Mouse (Mus musculus) lung, adult 2 months (tissue): Measurements from ENCODE around the gene Chd1l. TPM values are rescaled to one million over a fixed set of nuclear protein-coding genes. Genes with fewer than 3 reads are reported as not detected.
A peak's percentile ranks its signal among the peaks of the same experiment; 100 is the strongest.

Experiments used
- DNase-seq: peaks from one replicate; pipeline ENCODE4 v3.0.0; 2022
- H3K4me1 ChIP-seq: fragments of 200-500 bp; 2 replicates; pipeline ENCODE4 v1.6.1; 2011; ENCODE audit warnings: low read length; ENCODE audit not compliant: control insufficient read depth, insufficient read depth
- H3K4me3 ChIP-seq: fragments of 200-500 bp; replicated peaks from 2 replicates; pipeline ENCODE3; 2011; ENCODE audit warnings: low read depth, mild to moderate bottlenecking, control low read depth, low read length; ENCODE audit errors: extremely low read depth
- CTCF ChIP-seq: fragments of 200-500 bp; IDR thresholded peaks from 2 replicates; pipeline ENCODE4 v1.5.1; 2011; ENCODE audit warnings: mild to moderate bottlenecking, low read length, control low read depth; ENCODE audit not compliant: insufficient read depth
- POLR2A ChIP-seq: fragments of 200-500 bp; IDR thresholded peaks from 2 replicates; pipeline ENCODE4 v1.6.1; 2011; ENCODE audit warnings: low read depth, mild to moderate bottlenecking, control low read depth, low read length, borderline replicate concordance; ENCODE audit errors: extremely low read depth
- whole genome bisulfite sequencing: fragments of 180-500 bp; shearing (Covaris S2); methylation state at CpG from one replicate; pipeline ENCODE4 v1.1.7; 2018; 5-methylcytosine and 5-hydroxymethylcytosine counted together
- polyA plus RNA-seq: library from polyadenylated mRNA; depleted of rRNA; stranded (reverse); fragments of >200 nt; gene quantifications from 2 replicates; pipeline ENCODE4 v1.2.3, GENCODE M21; 2012

Chd1l gene
- polyA plus RNA-seq, 1 experiment = 5.2 TPM

- 88% methylated on average over 4 of the region's 4 CpGs for WGBS
- no peak for TF ChIP-seq POLR2A
- no peak for TF ChIP-seq CTCF
- no peaks in the 10 kb centered on the region for H3K4me1 ChIP-seq
Observed at GRCm38 (mm10) chr3:97620657-97621056, 10.7 kb upstream of the Chd1l start.

DNA sequence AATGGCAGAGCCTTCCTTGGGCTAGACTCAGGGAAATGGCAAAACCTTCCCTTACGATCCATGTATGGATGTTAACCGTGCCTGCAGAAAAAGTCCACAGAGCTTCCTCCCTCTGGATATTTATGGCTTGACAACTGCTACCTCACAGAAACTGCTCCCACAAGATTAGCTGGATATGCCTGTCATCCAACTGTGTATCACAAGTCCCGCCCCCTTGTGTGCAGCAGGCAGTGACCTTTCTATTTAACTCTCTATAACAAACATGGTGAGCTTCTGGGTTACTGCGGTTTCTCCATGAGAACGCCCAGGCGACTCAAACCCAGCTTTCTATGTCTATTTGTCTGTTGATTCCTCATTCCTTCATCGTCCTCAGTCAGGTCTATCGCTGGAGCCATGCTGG lies 7.9 kb upstream of the Chd1l start:
- DNase-seq = no peak
- TF ChIP-seq CTCF = no peak
- TF ChIP-seq POLR2A = no peak
- 79% methylated on average over 8 of the region's 8 CpGs for WGBS
- Histone ChIP-seq H3K4me3 (no peak overlapping the region), H3K4me1 (no peaks in the 10 kb centered on the region)

More at GRCm38 (mm10) chr3:97620657-97621056, 10.7 kb upstream of the Chd1l start:
- no peak overlapping the region for H3K4me3 ChIP-seq
- no peak for DNase-seq

- TF ChIP-seq CTCF = no peak
- TF ChIP-seq POLR2A = no peak
- no peak for DNase-seq
- no peak overlapping the region for H3K4me3 ChIP-seq
- no peaks in the 10 kb centered on the region for H3K4me1 ChIP-seq
- 83% methylated on average over 19 of the region's 19 CpGs for WGBS
Observed at GRCm38 (mm10) chr3:97617091-97617825, 7.3 kb upstream of the Chd1l start.

DNA sequence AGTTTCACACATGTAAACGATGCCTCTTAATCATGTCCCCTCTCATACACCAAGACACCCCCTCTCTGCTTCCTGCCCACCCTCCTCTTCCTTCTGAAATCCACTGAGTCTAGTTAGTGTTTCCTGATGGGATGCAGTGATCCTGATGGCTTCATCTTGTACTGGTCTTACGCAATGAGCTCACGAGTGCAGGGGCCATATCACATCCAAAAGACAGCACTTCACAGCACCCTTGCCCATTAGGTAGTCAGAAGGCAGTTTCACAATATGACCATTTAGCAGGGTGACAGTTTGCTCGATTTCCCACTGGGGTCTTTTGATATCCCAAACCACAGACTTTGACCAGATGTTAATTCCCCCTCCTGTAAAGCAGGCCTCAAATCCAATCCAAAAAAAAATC lies 5.9 kb upstream of the Chd1l start:
- TF ChIP-seq POLR2A = no peak
- no peak for TF ChIP-seq CTCF
- Histone ChIP-seq H3K4me3 (no peak overlapping the region), H3K4me1 (no peaks in the 10 kb centered on the region)
- 73% methylated on average over 4 of the region's 4 CpGs for WGBS
- DNase-seq = no peak

- TF ChIP-seq POLR2A = no peak
- TF ChIP-seq CTCF = no peak
- no peak for DNase-seq
- WGBS = 22% methylated on average over 1 of the region's 1 CpGs
- Histone ChIP-seq H3K4me1 (no peaks in the 10 kb centered on the region), H3K4me3 (no peak overlapping the region)
Observed at GRCm38 (mm10) chr3:97615154-97615553, 5.2 kb upstream of the Chd1l start.

- 86% methylated on average over 6 of the region's 6 CpGs for WGBS
Observed at GRCm38 (mm10) chr3:97611021-97611420, 1.0 kb upstream of the Chd1l start.

GRCm38 (mm10) chr3:97609201-97609844 lies 680 bp downstream of the Chd1l start:
- no peaks in the 10 kb centered on the region for H3K4me1 ChIP-seq
- peak overlapping the region; percentile 66 for H3K4me3 ChIP-seq
- 4% methylated on average over 20 of the region's 20 CpGs for WGBS
- no peak for TF ChIP-seq POLR2A
- TF ChIP-seq CTCF = peak; percentile 46
- DNase-seq = peak; percentile 45

More at GRCm38 (mm10) chr3:97611021-97611420, 1.0 kb upstream of the Chd1l start:
- TF ChIP-seq POLR2A (no peak), CTCF (no peak)
- H3K4me3 ChIP-seq = no peak overlapping the region
- no peak for DNase-seq
- H3K4me1 ChIP-seq = no peaks in the 10 kb centered on the region

DNA sequence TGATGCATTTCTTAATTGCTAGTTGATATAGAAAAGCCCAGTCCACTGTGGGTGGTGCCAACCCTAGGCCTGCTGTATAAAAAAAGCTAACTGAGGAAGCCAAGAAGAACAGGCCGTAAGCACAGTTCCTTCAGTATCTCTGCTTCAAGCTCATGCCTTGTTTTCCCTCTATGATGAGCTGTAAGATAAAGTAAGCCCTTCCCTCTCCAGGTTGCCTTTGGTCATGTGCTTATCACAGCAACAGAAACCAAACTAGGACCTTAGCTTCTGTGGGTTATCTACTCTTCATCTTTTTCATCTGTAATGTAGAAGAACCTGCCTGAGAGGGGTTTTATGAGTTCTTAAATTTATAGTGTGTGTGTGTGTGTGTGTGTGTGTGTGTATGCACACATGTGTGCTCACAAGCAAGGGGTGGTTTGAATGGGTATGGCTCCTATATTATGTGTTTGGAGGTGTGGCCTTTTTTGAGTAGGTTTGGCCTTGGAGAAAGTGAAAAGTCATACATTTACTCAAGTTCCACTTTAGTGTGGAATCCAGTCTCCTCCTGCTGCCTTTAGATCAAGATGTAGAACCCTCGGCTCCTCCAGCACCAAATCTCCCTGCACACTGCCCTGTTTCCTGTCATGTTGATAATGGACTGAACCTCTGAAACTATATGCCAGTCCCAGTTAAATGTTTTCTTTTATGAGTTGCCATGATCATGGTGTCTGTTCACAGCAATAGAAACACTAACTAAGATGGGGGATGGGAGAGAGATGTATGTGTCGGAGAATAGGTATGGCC lies 9.8 kb downstream of the Chd1l start:
- TF ChIP-seq CTCF = no peak
- Histone ChIP-seq H3K4me3 (no peak overlapping the region), H3K4me1 (no peaks in the 10 kb centered on the region)
- DNase-seq = no peak
- WGBS = 96% methylated on average over 3 of the region's 3 CpGs

DNA sequence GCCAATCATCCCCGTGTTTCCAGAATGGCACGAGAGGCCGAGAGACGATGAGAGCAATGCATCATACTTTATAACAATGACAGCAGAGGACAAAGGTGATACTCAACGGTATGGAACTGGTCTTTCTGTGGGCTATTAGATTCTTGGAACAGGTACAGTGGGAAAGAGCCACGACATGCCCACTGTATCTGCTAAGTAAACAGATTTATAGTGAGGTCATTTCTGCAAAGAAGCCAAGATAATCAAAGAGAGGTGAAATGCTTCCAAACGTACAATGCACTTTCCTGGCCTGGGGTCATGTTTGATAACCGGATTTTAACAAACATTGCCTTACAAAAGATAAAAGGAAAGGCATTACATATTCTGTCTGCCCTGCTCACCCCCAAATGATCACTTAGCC lies 13.2 kb downstream of the Chd1l start:
- 47% methylated on average over 8 of the region's 8 CpGs for WGBS

DNA sequence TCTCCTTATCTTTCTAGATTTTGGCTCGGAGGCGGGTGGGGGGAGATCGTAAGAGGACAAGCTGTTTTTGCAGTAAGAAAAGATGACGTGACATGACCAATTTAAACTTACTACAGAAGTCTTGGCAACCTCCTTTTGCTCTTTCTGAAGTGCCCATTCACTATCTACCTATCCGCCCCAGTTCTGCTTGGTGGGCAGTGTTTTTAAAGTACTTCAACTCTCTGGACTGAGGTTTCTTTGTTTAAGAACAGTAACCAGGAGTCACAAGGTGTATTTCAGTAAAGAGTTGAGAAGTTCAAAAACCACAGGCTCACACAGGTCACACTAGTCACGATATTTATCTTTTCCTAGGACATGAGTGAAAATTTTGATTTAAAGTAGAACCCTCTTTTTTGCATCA lies 14.9 kb downstream of the Chd1l start:
- no peaks in the 10 kb centered on the region for H3K4me1 ChIP-seq
- 72% methylated on average over 6 of the region's 6 CpGs for WGBS
- TF ChIP-seq POLR2A = no peak
- TF ChIP-seq CTCF = no peak
- no peak overlapping the region for H3K4me3 ChIP-seq
- DNase-seq = no peak

More for the DNA sequence above, 13.2 kb downstream of the Chd1l start:
- no peak for TF ChIP-seq CTCF
- TF ChIP-seq POLR2A = no peak
- DNase-seq = no peak
- Histone ChIP-seq H3K4me1 (no peaks in the 10 kb centered on the region), H3K4me3 (no peak overlapping the region)
